Mouse (Mus musculus) ES-Bruce4 (cell line): ENCODE measurements around the gene Anp32e. TPM values are rescaled to one million over a fixed set of nuclear protein-coding genes. Genes with fewer than 3 reads are reported as not detected.
A peak's percentile ranks its signal among the peaks of the same experiment; 100 is the strongest.
"Not testable (repeated sequence)": the region's sequence is repeated elsewhere in the genome, so short reads cannot be mapped to it uniquely, and the experiment has no call there.

Source experiments
- H3K27ac ChIP-seq: 2 replicates; pipeline ENCODE4 v1.5.1; 2012; ENCODE audit warnings: low read length, inconsistent platforms; ENCODE audit not compliant: insufficient read depth
- H3K27me3 ChIP-seq: 2 replicates; pipeline ENCODE4 v1.6.1; 2012; ENCODE audit warnings: mild to moderate bottlenecking, low read length, inconsistent platforms; ENCODE audit not compliant: control insufficient read depth, poor library complexity, insufficient read depth, severe bottlenecking
- H3K36me3 ChIP-seq: 2 replicates; pipeline ENCODE4 v1.6.1; 2012; ENCODE audit warnings: inconsistent platforms, mild to moderate bottlenecking, low read length, moderate library complexity; ENCODE audit not compliant: control insufficient read depth, poor library complexity, insufficient read depth, severe bottlenecking
- H3K4me1 ChIP-seq: one replicate; pipeline ENCODE4 v1.8.1; 2011; ENCODE audit warnings: low read length; ENCODE audit not compliant: control insufficient read depth, insufficient read depth
- H3K4me3 ChIP-seq: 2 replicates; pipeline ENCODE4 v1.5.1; 2011; ENCODE audit warnings: low read depth, mild to moderate bottlenecking, low read length
- H3K9ac ChIP-seq: 2 replicates; pipeline ENCODE4 v1.6.1; 2012; ENCODE audit warnings: low read depth, mild to moderate bottlenecking, inconsistent platforms; ENCODE audit not compliant: poor library complexity, severe bottlenecking
- H3K9me3 ChIP-seq: replicated peaks from 2 replicates; pipeline ENCODE4 v1.6.1; 2012; ENCODE audit warnings: mild to moderate bottlenecking, low read length, inconsistent platforms; ENCODE audit not compliant: control insufficient read depth, poor library complexity, insufficient read depth, severe bottlenecking
- CTCF ChIP-seq: IDR thresholded peaks from one replicate; pipeline ENCODE4 v1.8.1; 2011; ENCODE audit warnings: low read depth, low read length
- EP300 ChIP-seq: IDR thresholded peaks from 2 replicates; pipeline ENCODE4 v1.6.1; 2011; ENCODE audit warnings: low read depth, low read length; ENCODE audit not compliant: insufficient read depth
- POLR2A ChIP-seq: IDR thresholded peaks from one replicate; pipeline ENCODE4 v1.8.1; 2011; ENCODE audit warnings: low read length; ENCODE audit not compliant: insufficient read depth
- polyA plus RNA-seq: library from polyadenylated mRNA; stranded (reverse); fragments of >200 nt; gene quantifications from 2 replicates; pipeline ENCODE4 v1.2.4, GENCODE M21; 2011; ENCODE audit warnings: low read depth; ENCODE audit not compliant: missing spikeins, insufficient read depth, insufficient read length

Anp32e gene
- polyA plus RNA-seq, 1 experiment, result 386 TPM

DNA sequence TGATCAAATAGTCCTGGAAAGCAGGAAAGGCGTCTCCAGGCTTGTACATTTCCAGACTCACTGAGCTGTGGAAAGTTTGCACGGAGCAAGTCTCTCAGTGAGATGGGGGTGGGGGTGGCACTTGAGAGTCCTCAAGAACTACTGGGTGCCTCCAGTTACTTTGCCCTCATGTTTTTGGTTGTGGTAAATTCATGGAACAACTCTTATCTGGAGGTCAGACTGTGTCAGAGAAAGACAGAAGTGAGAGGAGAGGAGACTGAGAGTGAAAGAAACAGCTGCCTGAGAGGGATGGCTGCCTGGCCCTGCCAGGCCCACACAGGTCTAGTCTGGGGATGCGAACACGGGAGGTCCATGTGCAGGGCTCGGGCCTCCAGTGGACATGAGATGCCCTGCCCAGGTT lies 26.3 kb downstream of the Anp32e start:
- Histone ChIP-seq H3K4me1 (no peaks in the 10 kb centered on the region), H3K9me3 (no peaks in the 10 kb centered on the region), H3K27ac (no peak overlapping the region), H3K4me3 (no peak overlapping the region), H3K9ac (no peak overlapping the region), H3K27me3 (no peaks in the 10 kb centered on the region), H3K36me3 (no peaks in the 10 kb centered on the region)
- TF ChIP-seq EP300 (no peak), CTCF (no peak), POLR2A (no peak)

DNA sequence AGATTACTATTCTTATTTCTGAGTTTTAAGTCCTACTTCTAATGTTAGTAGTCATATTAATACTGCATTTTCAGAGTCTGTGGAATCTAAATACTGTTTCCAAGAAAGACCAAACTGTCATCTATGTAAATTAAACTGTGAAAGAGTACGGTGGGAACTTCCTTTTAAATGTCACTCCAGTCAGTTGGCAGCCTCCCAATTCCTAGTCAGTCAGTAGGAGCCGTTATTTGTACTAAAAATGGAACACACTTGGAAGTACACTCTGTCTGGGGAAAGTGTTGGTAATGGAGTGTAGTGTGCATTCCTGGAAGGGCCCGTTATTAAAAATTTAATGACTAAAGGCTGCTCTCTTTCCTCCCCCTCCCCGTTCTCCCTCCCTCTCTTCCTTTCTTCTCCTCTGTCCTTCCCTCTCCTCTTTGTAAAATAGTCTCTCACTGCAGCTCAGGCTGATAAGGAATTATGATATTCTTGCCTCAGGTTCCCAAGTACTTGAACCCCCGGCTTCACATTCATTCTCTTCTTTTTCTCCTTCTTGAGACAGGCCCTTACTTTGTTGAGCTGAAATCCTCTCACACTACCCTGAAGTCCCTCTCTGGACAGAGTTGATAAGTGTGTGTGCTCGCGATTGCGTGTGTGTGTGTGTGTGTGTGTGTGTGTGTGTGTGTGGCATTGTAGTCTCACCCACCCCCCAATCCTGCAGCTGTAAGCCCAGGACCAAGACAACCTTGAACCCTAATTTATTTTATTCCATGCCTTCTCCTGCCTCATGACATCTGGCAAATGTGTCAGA lies 28.5 kb downstream of the Anp32e start:
- no peak overlapping the region for H3K4me3 ChIP-seq
- H3K27ac ChIP-seq, result no peak overlapping the region
- H3K27me3 ChIP-seq, result no peaks in the 10 kb centered on the region
- no peaks in the 10 kb centered on the region for H3K9me3 ChIP-seq
- H3K36me3 ChIP-seq, result no peaks in the 10 kb centered on the region
- TF ChIP-seq CTCF (no peak), EP300 (no peak), POLR2A (no peak)
- H3K4me1 ChIP-seq, result no peaks in the 10 kb centered on the region
- no peak overlapping the region for H3K9ac ChIP-seq

DNA sequence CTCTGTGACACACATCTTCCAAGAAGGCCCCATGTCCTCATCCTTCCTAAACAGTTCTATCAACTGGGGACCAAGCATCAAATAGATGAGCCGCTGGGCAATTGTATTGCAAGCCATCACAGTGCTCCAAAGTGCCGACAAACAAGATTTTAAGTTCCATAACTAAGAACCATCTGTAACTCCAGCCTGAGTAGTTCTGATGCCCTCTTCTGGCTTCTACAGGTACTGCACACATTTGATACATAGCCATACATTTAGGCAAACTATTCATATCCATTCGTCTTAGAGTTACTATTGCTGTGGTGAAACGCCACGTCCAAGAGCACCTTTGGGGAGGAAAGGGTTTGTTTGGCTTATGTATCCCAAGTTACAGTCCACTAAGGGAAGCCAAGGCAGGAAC lies 30.0 kb downstream of the Anp32e start:
- TF ChIP-seq POLR2A (no peak), EP300 (no peak), CTCF (peak; percentile 11)
- H3K27ac ChIP-seq, result no peak overlapping the region
- no peaks in the 10 kb centered on the region for H3K36me3 ChIP-seq

DNA sequence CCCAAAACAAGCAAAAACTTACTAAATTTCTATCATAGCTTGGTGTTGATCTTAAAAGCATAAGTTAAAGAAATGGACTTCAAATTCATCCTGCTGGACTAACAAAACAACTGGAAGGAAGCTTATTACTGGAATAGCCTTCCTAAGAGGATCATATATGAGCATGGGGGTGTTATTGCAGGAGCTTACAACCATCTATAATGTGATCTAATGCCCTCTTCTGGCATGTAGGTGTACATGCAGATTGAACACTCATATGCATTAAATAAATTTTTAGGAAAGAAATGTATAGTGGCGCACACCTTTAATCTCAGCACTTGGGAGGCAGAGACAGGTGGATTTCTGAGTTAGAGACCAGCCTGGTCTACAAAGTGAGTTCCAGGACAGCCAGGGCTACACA lies 30.8 kb downstream of the Anp32e start:
- Histone ChIP-seq H3K4me3 (no peak overlapping the region), H3K27ac (no peak overlapping the region), H3K27me3 (no peaks in the 10 kb centered on the region), H3K9me3 (no peaks in the 10 kb centered on the region), H3K36me3 (no peaks in the 10 kb centered on the region), H3K4me1 (no peaks in the 10 kb centered on the region), H3K9ac (no peak overlapping the region)
- TF ChIP-seq EP300 (no peak), POLR2A (no peak), CTCF (no peak)

More for the DNA sequence above, 30.0 kb downstream of the Anp32e start:
- H3K4me3 ChIP-seq, result no peak overlapping the region
- no peaks in the 10 kb centered on the region for H3K9me3 ChIP-seq
- no peaks in the 10 kb centered on the region for H3K27me3 ChIP-seq
- H3K4me1 ChIP-seq, result no peaks in the 10 kb centered on the region
- no peak overlapping the region for H3K9ac ChIP-seq

DNA sequence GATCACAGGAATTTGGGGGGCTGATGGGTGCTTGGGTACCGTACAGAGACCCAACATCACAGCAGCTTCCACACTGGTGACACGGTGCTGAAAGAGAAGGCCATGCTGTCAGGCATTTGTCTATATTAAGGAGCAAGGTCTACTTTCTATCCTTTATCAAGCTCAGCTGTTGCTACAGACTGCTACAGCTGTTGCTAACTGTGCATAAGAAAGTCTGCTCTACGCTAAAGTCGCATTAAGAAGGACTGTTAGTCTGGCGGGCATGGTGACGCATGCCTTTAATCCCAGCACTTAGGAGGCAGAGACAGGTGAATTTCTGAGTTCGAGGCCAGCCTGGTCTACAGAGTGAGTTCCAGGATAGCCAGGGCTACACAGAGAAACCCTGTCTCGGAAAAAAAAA lies 33.1 kb downstream of the Anp32e start:
- H3K9me3 ChIP-seq, H3K36me3 ChIP-seq, H3K27me3 ChIP-seq, H3K9ac ChIP-seq, H3K4me3 ChIP-seq, H3K4me1 ChIP-seq, H3K27ac ChIP-seq: not testable (repeated sequence)

DNA sequence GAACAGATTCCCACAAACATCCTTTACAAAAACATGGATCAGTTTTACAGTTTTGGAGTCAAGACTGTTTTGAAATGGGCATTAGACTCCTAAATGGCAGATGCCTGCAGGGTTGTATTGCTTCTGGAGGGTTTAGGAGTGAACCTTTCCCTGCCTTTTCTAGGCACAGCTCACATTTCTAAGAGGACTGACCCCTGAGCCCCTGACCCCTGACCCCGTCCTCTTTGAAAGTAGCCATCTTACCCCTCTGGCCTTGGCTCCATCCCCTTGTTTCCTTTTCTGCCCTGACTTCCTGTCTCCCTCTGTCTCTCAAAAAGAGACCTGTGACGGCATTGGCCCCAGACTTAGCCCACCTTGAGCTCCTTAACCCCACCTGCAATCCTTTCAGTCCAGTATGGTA lies 34.2 kb downstream of the Anp32e start:
- no peak overlapping the region for H3K27ac ChIP-seq
- H3K4me3 ChIP-seq, result no peak overlapping the region
- no peak overlapping the region for H3K9ac ChIP-seq

More for the DNA sequence above, 34.2 kb downstream of the Anp32e start:
- TF ChIP-seq CTCF, result no peak
- TF ChIP-seq POLR2A, result no peak
- TF ChIP-seq EP300, result no peak
- no peaks in the 10 kb centered on the region for H3K27me3 ChIP-seq
- no peaks in the 10 kb centered on the region for H3K4me1 ChIP-seq
- H3K9me3 ChIP-seq, result no peaks in the 10 kb centered on the region
- no peaks in the 10 kb centered on the region for H3K36me3 ChIP-seq
